Mouse (Mus musculus) adrenal gland (tissue): Measurements from ENCODE around the gene Tmtc3.
"Not testable (repeated sequence)": the region's sequence is repeated elsewhere in the genome, so short reads cannot be mapped to it uniquely, and the experiment has no call there.

ENCODE experiments used
- intact Hi-C: fragments of 180-260 bp; cut with DNase I; formaldehyde crosslinking; loops from one replicate; pipeline ENCODE4 v1.15.1; 2025
- long read RNA-seq, 2 experiments: library from polyadenylated mRNA; unstranded; transcript quantifications; one replicate each; pipeline ENCODE4 v2.0.0; 2020; ENCODE audit warnings: borderline replicate concordance in 1 of 2; ENCODE audit not compliant: insufficient replicate concordance in 1 of 2

Gene Tmtc3
- long read RNA-seq, experiment 1, full-length matches to known transcripts, result 1 of 4 reads
- long read RNA-seq, experiment 1, partial matches to known transcripts, result 0 of 4 reads
- long read RNA-seq, experiment 1, other reads (novel, unspliced or antisense), result 3 of 4 reads
- long read RNA-seq, experiment 2, full-length matches to known transcripts, result 1 of 10 reads
- long read RNA-seq, experiment 2, partial matches to known transcripts, result 2 of 10 reads
- long read RNA-seq, experiment 2, other reads (novel, unspliced or antisense), result 7 of 10 reads

- intact Hi-C loops, result no loop called here
These were observed at the start of gene Tmtc3, which contains the start of gene Cep290 for GRCm38 (mm10) chr10:100487097-100487978. Gene Tmtc3 (minus strand): TSS chr10:100487350. Gene Cep290 (plus strand): TSS chr10:100487558.

GRCm38 (mm10) chr10:100524499-100525390, 37.6 kb upstream of the Tmtc3 start:
- intact Hi-C loops, result no loop called here

GRCm38 (mm10) chr10:100522330-100522729, 35.2 kb upstream of the Tmtc3 start:
- intact Hi-C loops, result no loop called here

- intact Hi-C loops, result no loop called here
These were observed 34.5 kb upstream of the Tmtc3 start for GRCm38 (mm10) chr10:100521617-100522016.

GRCm38 (mm10) chr10:100508170-100508569, 21.0 kb upstream of the Tmtc3 start:
- intact Hi-C loops, result no loop called here

GRCm38 (mm10) chr10:100498309-100498708, 11.2 kb upstream of the Tmtc3 start:
- intact Hi-C loops, result no loop called here

GRCm38 (mm10) chr10:100491916-100492315, 4.8 kb upstream of the Tmtc3 start:
- intact Hi-C loops, result no loop called here

- intact Hi-C loops, result no loop called here
These were observed 451 bp downstream of the Tmtc3 start for GRCm38 (mm10) chr10:100486701-100487096.

- intact Hi-C loops, result no loop called here
These were observed 7.6 kb downstream of the Tmtc3 start for GRCm38 (mm10) chr10:100479538-100479937.

- intact Hi-C loops, result no loop called here
These were observed 12.1 kb downstream of the Tmtc3 start for GRCm38 (mm10) chr10:100475040-100475439.

GRCm38 (mm10) chr10:100460515-100460914, 26.6 kb downstream of the Tmtc3 start:
- intact Hi-C loops, result no loop called here

GRCm38 (mm10) chr10:100449394-100449793, 37.8 kb downstream of the Tmtc3 start:
- intact Hi-C loops, result no loop called here

GRCm38 (mm10) chr10:100427592-100427991, 59.6 kb downstream of the Tmtc3 start:
- intact Hi-C loops, result no loop called here

GRCm38 (mm10) chr10:100415566-100415965, 71.6 kb downstream of the Tmtc3 start:
- intact Hi-C loops, result no loop called here

- intact Hi-C loops, result not testable (repeated sequence)
These were observed 84.8 kb downstream of the Tmtc3 start for GRCm38 (mm10) chr10:100402301-100402700.
